Mouse (Mus musculus) monocyte, adult 59 days (primary cell): ENCODE measurements around the gene Gtf2ird1. TPM values are rescaled to one million over a fixed set of nuclear protein-coding genes. Genes with fewer than 3 reads are reported as not detected.

Source experiments
- total RNA-seq, 2 experiments: library from RNA; stranded (reverse); gene quantifications; one replicate each; pipeline ENCODE4 v1.2.4; 2023

The Gtf2ird1 gene
- 10 to 100 TPM; 58.6 to 74.0 TPM for total RNA-seq

DNA sequence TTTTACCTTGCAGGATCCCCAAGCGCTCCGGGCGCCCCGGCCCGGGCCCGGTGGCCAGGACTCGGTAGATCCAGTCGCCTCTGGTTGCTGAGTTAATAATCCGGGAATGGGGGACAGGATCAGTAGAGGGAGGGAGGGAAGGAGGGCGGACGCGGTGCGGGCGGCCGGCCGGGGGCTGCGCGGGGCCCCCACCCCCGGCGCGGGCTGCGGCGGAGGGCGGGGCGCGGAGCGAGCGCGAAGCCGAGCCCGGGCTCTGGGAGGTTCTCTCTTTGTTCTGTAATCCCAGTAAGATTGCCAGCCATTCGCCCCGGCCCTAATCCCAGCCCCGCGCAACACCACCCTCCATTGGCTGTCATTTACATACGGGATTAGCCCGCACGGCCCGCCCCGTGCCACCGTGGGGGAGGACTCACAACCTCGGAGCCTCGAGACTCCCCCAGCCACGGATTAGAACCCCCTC is at the start of gene Gtf2ird1:
Gene Gtf2ird1 (minus strand): TSS at position 214 of the 460 bp plus-strand sequence.

DNA sequence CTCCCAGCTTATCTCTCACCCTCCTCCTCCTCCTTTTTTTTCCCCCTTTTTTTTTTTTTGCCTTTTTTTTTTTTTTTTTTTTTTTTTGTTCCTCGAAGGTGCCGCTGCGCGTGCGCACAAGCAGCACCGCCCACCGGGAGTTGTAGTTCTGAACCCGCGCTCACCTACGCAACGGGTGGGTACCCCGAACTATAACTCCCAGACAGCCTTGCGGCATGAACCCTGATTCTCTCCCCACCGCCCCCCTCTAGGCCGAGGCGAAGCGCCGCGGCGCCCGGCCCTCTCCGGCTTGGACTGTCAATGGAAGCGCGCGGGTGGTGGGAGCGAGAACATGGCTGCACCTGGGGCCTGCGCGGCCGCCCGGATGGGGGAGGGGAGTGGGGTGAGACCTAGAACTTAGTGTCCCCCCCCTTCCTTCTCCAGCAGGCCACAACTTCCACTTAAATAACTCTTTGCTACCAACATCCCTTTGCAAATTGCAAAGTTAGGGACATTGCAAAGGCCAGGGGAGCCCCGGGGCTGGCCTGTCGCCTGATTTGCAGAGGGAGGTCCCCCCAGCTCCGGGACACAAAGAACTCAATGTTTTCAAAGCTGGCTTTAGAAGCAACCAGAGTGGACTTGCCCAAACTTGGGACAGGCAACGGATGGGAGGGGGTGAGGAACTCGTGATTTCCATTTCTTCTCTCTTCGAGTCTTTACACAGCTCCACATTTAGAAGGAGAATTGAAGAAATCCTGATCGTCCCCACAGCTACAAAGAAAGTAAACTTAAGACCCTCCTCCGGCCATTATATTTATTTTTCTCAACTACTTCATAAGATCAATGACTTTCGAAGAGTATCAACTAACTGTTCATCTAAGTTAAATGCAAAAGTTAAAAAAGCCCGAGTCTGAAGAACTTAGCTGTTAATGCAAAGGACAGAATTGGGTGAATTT is 141.6 kb downstream of the Gtf2ird1 start, which contains the start of gene Gtf2i:
Gene Gtf2i (minus strand): TSS at position 73 of the 935 bp plus-strand sequence.

Other genes with a start within 250 kb of the Gtf2ird1 start
- gene Ncf1, start 227.1 kb downstream of the Gtf2ird1 start, total RNA-seq, result 100 to 1,000 TPM; 313 to 325 TPM
- 10 to 100 TPM; 44.5 to 52.9 TPM for gene Gtf2i, start 142.0 kb downstream of the Gtf2ird1 start, total RNA-seq
- gene Clip2, start 95.7 kb upstream of the Gtf2ird1 start, total RNA-seq, result 10 to 100 TPM; 12.6 to 12.8 TPM
- gene Syna, start 103.5 kb upstream of the Gtf2ird1 start, total RNA-seq, result not detected
- gene Rfc2, start 124.7 kb upstream of the Gtf2ird1 start, total RNA-seq, result 10 to 100 TPM; 53.0 to 62.0 TPM
- gene Lat2, start 158.3 kb upstream of the Gtf2ird1 start, total RNA-seq, result 100 to 1,000 TPM; 103 to 114 TPM
- gene Eif4h, start 182.8 kb upstream of the Gtf2ird1 start, total RNA-seq, result 100 to 1,000 TPM; 233 to 241 TPM
- gene Limk1, start 231.9 kb upstream of the Gtf2ird1 start, total RNA-seq, result 10 to 100 TPM; 33.3 to 36.0 TPM